8 mouse cellular contexts compared by ENCODE assay signal in genomic region chr4:3081148-3081952, GRCm38 (mm10).
DNase-seq lines count a peak whose midpoint lies in the region; ATAC-seq lines count a peak whose summit lies in the region.

No protein-coding gene starts in this region.

- no peaks in the 10 kb centered on the region for H3K36me3 ChIP-seq in limb, embryonic 13.5 days
- no peaks in the 10 kb centered on the region for H3K36me3 ChIP-seq in neural tube, embryonic 12.5 days

- no peak overlapping the region for H3K27ac ChIP-seq in limb, embryonic 13.5 days
- no peak overlapping the region for H3K27ac ChIP-seq in neural tube, embryonic 12.5 days

- no peak overlapping the region for H3K4me2 ChIP-seq in limb, embryonic 13.5 days (replicated peaks)
- H3K4me2 ChIP-seq in neural tube, embryonic 12.5 days (replicated peaks) = no peak overlapping the region

- DNase-seq in cerebellum, adult 11-12 months = peak; percentile 1
- DNase-seq in cerebellum, postnatal 14 days = no peak
- peak; percentile 23 for DNase-seq in CD4-positive helper T cell, adult 2 months (ENCODE audit: low read depth, low spot score)
- peak; percentile 21 for DNase-seq in forelimb bud, embryonic 11.5 days (ENCODE audit: low read depth, low spot score)
- DNase-seq in frontal cortex, postnatal 25 days (ENCODE audit: low spot score in 2 of 2) = no peak
- no peak for DNase-seq in adrenal gland, postnatal 14 days

- peaks cover 73% of the 10 kb centered on the region for H3K9me3 ChIP-seq in limb, embryonic 13.5 days
- peaks cover 78% of the 10 kb centered on the region for H3K9me3 ChIP-seq in neural tube, embryonic 12.5 days

- H3K4me1 ChIP-seq in limb, embryonic 13.5 days = no peaks in the 10 kb centered on the region
- no peaks in the 10 kb centered on the region for H3K4me1 ChIP-seq in neural tube, embryonic 12.5 days

- no peak overlapping the region for H3K9ac ChIP-seq in limb, embryonic 13.5 days
- H3K9ac ChIP-seq in neural tube, embryonic 12.5 days = no peak overlapping the region

- no peaks in the 10 kb centered on the region for H3K27me3 ChIP-seq in limb, embryonic 13.5 days
- H3K27me3 ChIP-seq in neural tube, embryonic 12.5 days (replicated peaks) = no peaks in the 10 kb centered on the region

- H3K4me3 ChIP-seq in limb, embryonic 13.5 days = no peak overlapping the region
- no peak overlapping the region for H3K4me3 ChIP-seq in neural tube, embryonic 12.5 days

- WGBS in limb, embryonic 13.5 days = 54% methylated on average over 6 of the region's 6 CpGs
- WGBS in neural tube, embryonic 12.5 days = 59% methylated on average over 6 of the region's 6 CpGs

- peak; percentile 10; the same call in 1 of the 2 replicates for ATAC-seq in limb, embryonic 13.5 days (ENCODE audit: low FRiP score, low read depth)
- peak; percentile 13 for ATAC-seq in neural tube, embryonic 12.5 days (ENCODE audit: low FRiP score, low read depth)

Comparison
In these comparisons a context has a peak if more than half of its experiments do, and no peak if none do; other contexts are left out.
1. DNase-seq: peak in cerebellum, adult 11-12 months (single experiment), CD4-positive helper T cell, adult 2 months (single experiment) and forelimb bud, embryonic 11.5 days (single experiment); none in cerebellum, postnatal 14 days (0 of 2), frontal cortex, postnatal 25 days (0 of 2) and adrenal gland, postnatal 14 days (single experiment).